Mouse (Mus musculus): Measurements from ENCODE around the gene Fgfr2.

Fgfr2 gene

DNA sequence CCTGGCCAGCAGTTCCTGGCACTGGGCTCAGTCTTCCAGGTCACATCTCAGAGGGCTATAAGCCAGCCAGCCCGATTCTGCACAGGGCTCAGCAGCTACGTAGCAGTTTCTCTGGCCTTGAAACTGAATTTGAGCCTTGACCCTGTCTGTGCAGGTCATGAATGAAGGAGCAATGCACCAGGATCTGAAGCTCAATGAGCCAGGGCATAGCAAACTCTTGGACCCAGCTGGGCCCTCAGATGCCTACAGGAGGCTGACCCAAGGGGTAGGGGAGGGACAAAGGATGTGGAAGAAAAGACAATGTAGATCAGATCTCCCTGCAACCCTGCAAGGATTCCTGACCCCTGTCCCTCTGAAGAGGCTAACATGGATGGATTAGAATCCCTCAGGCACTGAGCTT, 1801.0 kb downstream of the Fgfr2 start, which contains the start of gene Cuzd1:
Gene Cuzd1, minus strand, starts transcription at position 101 of the 400 bp plus-strand sequence.
- no peak for DNase-seq (ENCODE audit: extremely low read depth, insufficient read length, low spot score)

DNA sequence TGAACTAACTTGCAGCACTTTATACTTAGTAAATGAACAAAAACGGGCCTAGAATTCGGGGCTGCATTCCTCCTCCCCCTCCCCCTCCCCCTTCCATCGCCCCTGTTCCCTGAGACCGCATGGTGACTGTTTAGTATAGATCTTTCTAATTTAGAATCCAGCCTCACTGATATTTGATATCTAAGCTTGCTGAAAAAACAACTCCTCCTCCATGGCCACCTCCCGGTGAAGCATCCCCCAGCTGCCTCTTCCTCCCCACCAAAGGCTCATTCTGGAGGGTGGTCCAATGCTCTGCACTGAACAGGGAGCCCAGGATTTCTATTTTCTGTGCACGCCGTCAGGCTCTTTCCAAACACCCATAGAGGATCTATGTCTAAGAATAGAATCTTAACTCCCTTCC, 1804.8 kb downstream of the Fgfr2 start:
- DNase-seq (ENCODE audit: extremely low read depth, insufficient read length, low spot score): no peak

DNA sequence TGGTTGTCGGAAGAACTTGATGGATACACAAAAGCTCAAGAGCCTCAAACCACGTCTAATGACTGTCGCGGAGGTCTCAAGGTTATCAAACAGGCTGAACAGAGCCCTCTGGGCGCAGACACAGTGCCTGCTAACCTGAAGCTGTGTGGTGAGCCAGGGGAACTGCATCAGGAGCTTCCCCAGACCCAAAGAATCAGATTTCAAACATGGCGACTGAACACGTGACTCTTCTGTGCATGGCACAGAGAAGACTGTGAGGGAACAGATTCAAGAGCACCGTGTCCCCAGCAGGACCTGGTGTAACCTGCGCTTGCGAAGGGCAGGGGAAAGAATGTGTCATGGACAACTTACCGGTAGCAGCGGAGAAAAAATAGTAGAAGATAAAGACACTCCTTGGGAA, 1805.6 kb downstream of the Fgfr2 start:
- no peak for DNase-seq (ENCODE audit: extremely low read depth, insufficient read length, low spot score)

DNA sequence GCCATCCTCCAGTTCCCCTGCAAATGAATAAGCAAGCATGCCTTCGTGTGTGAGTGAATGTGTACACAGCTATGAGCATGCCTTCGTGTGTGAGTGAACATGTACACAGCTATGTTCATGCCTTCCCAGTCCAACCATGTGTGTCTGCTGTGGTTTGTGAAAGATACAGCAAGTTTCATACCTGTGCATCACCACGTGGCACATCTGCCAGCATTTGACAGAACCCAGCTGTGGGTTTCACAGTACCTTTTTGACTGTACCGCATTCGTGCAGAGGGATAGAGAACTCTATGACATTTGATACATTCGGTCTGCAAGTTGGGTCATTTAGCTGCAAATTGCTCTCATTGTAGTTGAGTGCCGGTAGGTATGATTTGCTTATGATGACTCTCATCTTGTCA, 1808.7 kb downstream of the Fgfr2 start:
- DNase-seq (ENCODE audit: extremely low read depth, insufficient read length, low spot score): no peak

DNA sequence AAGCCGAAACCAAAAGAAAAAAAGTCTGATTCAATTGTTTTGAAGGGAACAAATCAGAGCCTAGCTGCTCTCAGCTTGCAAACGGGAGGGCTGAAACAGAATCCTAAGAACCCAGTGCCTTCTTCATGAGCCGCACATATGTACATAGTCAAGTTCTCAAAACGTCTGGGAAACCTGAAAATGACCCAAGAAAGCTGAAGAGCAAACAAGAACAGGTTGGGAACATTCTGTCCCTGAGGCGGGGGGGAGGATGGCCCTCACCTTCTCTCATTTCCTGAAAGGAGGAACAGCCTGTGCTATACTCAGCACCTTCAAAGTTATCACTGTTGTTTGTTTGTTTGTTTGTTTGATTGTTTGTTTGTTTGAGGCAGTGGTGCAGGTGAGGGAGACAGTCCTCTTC, 1816.4 kb downstream of the Fgfr2 start:
- no peak for DNase-seq (ENCODE audit: extremely low read depth, insufficient read length, low spot score)

DNA sequence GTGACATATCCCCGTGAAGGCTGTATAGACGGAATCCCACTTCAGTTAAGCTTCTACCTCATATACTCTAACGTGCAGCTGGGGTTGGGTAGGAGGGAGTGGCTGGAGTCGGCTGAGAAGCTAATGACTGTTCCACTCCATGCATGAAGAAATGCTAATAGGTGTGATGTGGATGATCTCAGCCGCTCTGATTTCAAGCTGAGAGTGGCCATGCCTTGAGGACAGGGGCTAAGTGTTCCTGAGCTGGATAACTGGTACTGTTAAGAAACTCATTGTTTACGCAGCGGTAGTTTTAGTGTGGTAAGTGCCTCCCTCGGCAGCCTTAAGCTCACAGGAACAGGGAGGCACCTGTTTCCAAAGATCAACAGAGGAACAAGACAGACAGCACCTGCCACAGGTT, 1819.8 kb downstream of the Fgfr2 start:
- DNase-seq (ENCODE audit: extremely low read depth, insufficient read length, low spot score): no peak

DNA sequence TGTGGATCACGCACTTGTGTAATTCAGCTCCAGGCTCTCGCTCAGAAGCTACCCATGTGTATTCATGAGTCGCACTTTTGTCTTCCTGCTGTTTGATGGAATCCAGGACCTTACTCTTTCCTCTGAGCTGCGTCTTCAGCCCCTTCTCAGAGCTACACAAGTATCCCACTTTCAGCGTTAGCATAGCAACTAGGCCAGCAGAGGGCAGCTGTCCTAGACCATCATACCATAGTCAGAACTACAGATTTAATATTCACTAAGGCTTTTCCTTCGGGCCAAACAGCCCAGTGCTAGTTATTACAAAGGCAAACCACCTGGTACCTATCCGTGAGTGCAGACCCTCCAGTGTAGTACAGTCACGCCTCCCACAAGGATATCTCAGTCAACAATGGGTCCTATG, 1826.0 kb downstream of the Fgfr2 start:
- DNase-seq (ENCODE audit: extremely low read depth, insufficient read length, low spot score): no peak

DNA sequence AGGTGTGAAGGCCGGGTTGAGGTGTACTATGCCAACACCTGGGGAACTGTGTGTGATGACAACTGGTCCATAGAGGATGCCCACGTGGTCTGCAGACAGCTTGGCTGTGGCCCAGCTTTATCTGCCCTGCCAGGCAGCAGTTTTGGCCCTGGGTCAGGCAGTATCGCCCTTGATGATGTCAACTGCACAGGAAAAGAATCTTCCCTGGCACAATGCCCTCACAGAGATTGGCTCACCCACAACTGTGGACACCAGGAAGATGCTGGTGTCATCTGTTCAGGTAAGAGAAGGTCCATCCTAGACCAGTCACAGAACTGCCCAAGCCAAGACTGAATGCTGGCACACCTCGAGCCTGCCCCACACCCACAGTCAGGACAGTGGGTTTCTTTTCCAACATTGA, 1857.3 kb downstream of the Fgfr2 start:
- DNase-seq (ENCODE audit: extremely low read depth, insufficient read length, low spot score): no peak

DNA sequence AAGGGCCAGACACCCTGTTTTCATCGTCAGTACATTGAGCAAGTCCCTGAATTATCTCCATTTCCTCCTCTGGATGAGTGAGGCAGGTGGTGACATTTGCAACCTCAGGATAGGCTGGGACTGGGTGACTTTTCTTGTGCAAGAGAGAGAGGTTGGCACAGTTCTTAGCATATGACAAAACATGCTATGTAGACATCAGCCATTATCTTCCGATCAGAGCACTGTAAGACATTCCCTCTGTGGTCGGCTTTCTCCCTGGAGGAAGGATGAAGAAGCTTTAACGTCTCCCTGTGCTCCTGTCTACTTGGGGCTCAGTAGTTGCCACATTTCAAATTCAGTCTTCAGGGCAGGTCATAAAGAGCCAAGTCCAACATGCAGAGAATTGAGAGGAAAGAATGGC, 1858.9 kb downstream of the Fgfr2 start:
- no peak for DNase-seq (ENCODE audit: extremely low read depth, insufficient read length, low spot score)

DNA sequence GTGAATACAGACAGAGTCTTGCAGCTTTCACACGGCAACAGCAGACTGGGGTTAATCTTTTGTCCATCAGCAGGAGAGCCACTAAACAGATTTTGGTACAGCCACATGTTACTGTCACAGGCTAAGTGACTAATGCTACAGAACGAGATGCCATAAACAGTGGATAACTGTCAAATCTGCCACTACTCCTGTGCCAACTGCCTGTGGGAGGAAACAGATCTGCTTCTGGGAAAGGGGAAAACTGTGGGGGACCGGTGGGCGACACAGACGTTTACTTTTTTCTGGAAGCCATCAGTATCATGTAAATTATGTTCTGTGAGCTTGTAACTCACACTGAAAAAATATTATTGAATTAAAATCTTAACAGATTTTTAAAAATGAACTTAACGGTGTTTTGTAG, 1862.2 kb downstream of the Fgfr2 start:
- DNase-seq (ENCODE audit: extremely low read depth, insufficient read length, low spot score): no peak

DNA sequence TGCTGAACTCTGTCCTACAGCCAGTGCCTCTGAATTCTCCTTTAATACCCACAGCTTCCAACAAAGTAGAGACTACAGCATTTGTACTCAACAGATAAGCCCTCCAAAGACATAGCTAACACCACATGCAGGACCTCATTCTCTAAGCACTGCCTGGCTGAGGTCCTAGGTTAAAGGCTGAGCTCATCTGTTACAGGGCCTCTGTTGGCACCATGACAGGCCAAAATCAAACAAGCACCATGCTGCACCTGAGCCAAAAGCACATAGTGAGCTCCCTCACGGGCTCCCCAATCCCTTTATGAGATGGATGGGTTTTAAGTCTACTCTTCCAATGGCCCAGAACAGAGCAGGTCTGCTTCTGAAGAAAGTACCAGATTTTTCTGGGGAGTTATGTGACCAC, 1865.8 kb downstream of the Fgfr2 start:
- no peak for DNase-seq (ENCODE audit: extremely low read depth, insufficient read length, low spot score)

DNA sequence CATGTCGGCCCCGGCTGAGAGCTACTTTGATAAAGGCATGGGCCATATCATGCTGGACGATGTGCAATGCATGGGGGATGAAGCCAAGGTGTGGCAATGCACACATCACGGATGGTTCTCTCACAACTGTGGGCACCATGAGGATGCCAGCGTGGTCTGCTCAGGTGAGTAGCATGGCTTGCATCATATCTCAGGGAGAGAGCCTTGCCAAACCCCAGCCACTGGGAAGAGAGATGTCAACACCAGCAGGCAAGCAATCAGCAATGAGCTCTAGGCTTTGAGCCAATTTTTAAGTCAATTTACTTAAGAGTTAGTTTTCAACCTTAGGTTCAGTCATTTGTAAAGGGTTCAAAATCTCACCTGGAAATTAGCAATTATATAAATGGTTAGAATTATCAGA, 1866.3 kb downstream of the Fgfr2 start:
- no peak for DNase-seq (ENCODE audit: extremely low read depth, insufficient read length, low spot score)

DNA sequence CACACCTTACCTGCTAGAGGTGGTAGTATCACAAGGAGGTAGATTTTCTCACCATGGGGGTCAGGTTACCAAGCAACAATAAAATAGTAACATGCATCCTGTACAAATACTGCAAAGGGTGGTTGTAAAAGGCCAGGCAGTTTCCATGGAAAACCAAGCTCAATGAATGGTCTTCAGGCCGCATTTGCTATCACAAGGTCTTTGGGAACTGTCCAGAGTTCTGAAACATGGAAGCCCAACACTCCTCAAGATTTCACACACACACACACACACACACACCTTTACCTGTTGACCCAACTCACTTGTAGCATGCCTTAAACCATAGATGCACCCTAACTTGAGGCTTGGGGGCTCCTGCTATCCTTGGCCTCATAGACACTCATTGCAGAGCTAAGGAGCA, 1878.2 kb downstream of the Fgfr2 start:
- DNase-seq (ENCODE audit: extremely low read depth, insufficient read length, low spot score): no peak

DNA sequence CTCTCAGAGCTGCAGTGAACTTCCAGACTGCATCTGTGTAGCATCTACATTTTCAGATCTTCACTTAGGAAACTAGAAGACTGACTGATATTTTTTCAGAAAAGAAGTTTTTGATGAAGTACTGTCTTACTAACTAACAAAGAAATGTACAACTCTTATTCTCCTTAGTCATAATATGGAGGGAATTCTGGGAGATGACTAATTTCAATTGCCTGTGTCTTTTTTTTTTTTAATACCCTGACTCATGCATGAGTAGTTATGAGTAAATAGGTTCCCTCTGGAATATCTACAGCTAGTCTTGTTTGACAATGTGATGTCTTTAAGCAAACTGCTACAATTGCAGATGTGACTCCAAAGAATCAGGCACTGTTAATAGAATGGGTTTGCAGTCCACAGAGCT, 1887.1 kb downstream of the Fgfr2 start:
- DNase-seq (ENCODE audit: extremely low read depth, insufficient read length, low spot score): peak; percentile 47

DNA sequence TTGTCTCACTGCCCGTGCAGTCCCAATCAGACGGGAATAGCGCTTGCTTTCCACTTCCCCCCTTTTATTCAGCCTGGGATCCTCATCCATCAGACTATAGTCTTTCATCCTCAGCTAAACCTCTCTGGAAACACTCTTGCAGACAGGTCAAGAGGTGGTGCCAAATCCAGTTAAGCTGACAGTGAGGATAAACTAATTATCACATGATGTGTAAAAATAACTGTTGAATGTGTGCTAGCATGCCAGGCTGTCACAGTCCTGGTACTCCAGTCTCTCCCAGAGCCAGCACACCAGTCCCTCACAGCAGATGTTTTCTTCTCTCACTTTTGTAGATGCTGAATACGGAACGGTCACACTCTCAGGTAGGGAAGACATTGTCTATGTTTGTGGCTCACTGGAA, 1900.1 kb downstream of the Fgfr2 start:
- no peak for DNase-seq (ENCODE audit: extremely low read depth, insufficient read length, low spot score)

DNA sequence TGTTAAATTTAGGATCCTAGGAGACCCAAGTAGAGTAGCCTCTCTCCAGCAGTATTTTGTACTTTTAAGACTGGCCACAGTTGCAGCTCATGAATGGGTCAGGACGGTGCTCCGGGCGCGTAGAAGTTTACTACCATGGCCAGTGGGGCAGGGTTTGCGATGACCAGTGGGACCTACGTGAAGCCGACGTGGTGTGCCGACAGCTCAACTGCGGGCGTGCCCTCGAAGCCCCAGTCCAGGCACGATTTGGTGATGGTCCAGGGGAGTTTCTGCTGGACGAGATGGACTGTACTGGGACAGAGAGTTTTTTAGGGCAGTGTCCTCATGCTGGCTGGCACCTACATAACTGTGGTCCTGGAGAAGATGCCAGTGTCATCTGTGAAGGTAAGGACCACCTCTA, 1935.2 kb downstream of the Fgfr2 start:
- no peak for DNase-seq (ENCODE audit: extremely low read depth, insufficient read length, low spot score)

DNA sequence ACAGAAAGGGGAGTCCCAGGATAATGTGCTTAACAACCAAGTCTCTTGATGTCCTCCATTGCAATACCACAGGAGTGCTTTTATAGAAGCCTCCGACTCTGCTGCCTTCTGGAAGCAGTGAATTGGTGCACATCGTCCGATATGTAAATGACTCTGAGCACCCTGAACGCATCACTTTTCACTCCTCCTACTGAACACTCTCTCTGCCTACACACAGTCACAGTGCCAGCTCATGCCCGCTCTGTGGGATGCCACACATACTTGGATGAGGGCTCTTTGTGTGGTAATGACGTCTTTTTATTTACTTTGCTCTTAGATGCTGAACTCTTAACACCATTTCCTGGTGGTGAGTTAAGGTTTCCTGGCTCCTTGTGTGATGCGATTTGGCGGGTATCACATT, 1936.1 kb downstream of the Fgfr2 start:
- DNase-seq (ENCODE audit: extremely low read depth, insufficient read length, low spot score): peak; percentile 54

DNA sequence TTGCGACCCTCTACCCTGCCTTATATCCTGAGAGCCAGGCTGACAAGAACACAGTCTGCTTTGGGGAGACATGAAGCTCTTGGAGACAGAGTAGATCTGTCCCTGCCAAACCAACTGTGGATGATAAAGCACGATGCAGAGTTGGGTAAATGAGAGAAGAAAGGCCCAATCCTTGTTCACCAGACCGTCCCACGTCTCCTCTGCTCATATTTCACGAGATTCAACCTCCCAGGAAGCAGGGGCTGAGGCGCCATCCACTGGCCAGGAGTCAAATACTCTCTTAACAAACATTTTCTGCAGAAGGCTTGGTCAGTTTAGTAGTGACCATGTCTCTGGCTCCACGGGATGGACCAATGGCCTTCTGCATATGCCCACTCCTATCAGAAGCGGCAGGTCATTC, 1938.8 kb downstream of the Fgfr2 start:
- no peak for DNase-seq (ENCODE audit: extremely low read depth, insufficient read length, low spot score)

DNA sequence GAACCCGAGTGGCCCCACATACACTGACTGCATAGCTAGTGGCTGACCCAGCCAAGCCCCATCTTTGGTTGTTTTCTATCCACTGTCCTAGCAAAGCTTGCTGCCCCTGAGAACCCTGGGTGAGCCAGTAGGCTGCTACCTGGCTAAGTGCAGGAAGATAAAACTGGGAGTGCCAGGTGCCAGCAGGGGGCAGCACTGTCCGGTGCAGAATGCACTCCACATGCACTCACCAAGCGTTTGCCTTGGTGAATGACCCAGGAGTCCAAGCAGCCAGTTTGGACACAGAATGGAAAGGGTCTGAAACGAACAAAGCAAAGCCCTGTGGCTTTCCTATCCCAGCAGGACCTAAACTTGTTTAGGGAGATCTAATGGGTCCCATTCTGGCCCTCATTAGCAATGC, 1940.5 kb downstream of the Fgfr2 start:
- no peak for DNase-seq (ENCODE audit: extremely low read depth, insufficient read length, low spot score)

DNA sequence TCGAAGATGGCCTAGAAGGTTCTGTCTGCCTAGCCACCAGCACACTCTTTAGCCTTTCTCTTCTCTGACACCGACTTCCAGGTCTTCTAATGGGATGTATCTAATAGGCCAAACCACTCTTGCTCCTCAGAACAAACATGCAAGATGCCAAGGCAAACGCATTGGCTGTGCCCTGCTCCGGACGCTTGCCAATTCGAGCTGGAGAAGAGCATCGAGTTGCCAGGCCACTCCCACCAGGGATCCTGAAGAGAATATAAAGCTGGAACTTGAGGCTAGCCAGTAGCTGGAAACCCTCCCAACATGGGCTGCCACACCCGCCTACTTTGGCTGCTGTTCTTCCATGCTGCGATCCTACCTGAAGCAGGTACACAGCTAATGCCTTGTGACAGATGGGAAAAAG, 1949.0 kb downstream of the Fgfr2 start, which contains the start of gene 5430419D17Rik:
Gene 5430419D17Rik, plus strand, starts transcription at position 282 of the 400 bp plus-strand sequence.
- DNase-seq (ENCODE audit: extremely low read depth, insufficient read length, low spot score): no peak

DNA sequence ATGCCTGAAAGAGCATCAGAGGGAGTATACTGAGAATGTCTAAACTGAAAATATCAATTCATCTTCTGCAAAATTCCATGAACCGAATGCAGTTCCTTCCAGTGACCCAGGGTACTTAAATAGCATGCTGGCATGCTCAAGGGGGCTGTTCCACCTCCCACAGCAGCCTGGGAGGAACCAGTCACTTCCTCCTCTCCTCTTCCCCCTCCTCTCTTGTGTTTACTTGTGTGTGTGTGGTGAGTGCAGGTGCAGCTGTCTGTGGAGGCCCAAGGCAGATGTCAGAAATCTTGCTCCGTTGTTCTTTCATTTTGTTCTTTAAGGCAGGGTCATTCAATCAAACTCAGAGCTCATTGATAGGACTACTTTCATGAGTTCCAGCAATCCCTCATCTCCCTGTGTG, 1954.1 kb downstream of the Fgfr2 start:
- no peak for DNase-seq (ENCODE audit: extremely low read depth, insufficient read length, low spot score)

DNA sequence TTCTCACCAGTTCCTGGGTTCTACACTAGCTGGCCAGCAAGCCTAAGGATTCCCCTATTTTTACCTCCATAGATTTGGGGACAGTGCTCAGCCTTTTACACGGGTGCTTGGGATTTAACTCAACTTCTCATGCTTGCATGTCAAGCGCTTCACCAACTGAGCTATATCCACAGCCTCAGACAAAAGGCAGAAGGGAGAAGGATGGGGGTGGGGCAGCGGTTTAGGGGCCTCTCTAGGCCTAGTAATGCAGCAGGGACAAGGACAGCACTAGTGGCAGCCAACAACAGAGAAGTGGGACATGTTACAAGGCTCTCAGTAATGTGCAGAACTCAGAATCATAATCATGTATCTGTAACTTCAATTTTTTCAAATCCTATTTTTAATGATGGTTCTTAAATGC, 1955.4 kb downstream of the Fgfr2 start:
- DNase-seq (ENCODE audit: extremely low read depth, insufficient read length, low spot score): no peak

DNA sequence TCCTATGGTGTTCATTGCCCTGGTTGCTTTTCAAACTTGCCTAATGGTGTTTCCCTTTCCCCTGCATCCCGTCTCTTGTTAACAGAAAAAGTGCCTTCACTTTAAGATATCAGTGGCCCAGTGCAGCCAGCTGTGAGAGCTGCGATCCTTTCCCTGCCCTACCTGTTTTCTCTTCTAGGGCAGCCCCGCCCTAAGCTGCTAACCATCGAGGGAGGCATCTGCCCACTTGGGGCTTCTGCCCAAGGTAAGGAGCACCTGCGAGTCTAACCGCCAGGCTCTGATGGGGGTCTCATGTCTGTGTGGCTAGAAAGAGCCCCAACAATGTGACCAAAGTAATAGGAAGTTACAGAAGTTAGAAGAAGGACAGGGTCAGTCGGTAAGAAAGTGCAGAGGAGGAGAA, 1960.9 kb downstream of the Fgfr2 start:
- no peak for DNase-seq (ENCODE audit: extremely low read depth, insufficient read length, low spot score)

DNA sequence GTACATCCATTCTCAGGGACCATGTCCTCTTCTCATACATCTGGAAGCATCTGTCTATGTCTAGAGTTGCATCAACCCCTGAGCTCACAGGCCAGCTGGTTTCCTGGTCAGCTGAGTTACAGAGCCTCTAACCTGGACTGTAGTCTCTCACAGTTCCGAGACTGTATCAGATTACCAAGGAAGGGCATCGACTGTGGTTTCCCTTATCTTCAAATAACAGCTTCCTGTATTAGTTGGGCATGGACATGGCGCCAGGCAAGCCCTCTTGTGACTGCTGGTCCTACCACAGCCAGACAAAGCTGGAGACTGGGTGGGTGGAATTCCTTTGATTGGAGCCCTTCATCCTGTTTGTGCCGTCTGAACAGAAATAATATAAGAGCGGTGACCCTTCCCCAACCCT, 1970.1 kb downstream of the Fgfr2 start:
- no peak for DNase-seq (ENCODE audit: extremely low read depth, insufficient read length, low spot score)
